Mouse (Mus musculus): ENCODE measurements around the gene Mrpl12. TPM values are rescaled to one million over a fixed set of nuclear protein-coding genes. Genes with fewer than 3 reads are reported as not detected.
A peak's percentile ranks its signal among the peaks of the same experiment; 100 is the strongest.

Mrpl12 gene
- polyA plus RNA-seq, 1 experiment from 2014 or later, result 104 TPM

- Histone ChIP-seq H3K9me3 (replicated peaks) (no peaks in the 10 kb centered on the region), H3K4me1 (peaks cover 8% of the 10 kb centered on the region), H3K9ac (no peak overlapping the region), H3K4me3 (no peak overlapping the region), H3K36me3 (no peaks in the 10 kb centered on the region), H3K4me2 (replicated peaks) (no peak overlapping the region), H3K27ac (no peak overlapping the region), H3K27me3 (peaks cover 8% of the 10 kb centered on the region; the same call in 1 of the 2 replicates)
- ATAC-seq (ENCODE audit: low FRiP score), result 0 out of 2 replicates have a peak, but pooled peaks have one; percentile 38
- WGBS, result 17% methylated on average over 17 of the region's 17 CpGs
Observed at GRCm38 (mm10) chr11:120515611-120516010, 31.2 kb downstream of the Mrpl12 start.

GRCm38 (mm10) chr11:120517147-120517546, 32.7 kb downstream of the Mrpl12 start:
- Histone ChIP-seq H3K9me3 (replicated peaks) (no peaks in the 10 kb centered on the region), H3K27me3 (0 out of 2 replicates have a peak, but pooled peaks cover 4% of the 10 kb centered on the region), H3K36me3 (no peaks in the 10 kb centered on the region), H3K4me3 (no peak overlapping the region), H3K27ac (no peak overlapping the region), H3K9ac (no peak overlapping the region), H3K4me1 (peaks cover 5% of the 10 kb centered on the region), H3K4me2 (replicated peaks) (no peak overlapping the region)
- WGBS, result 83% methylated on average over 4 of the region's 4 CpGs
- no peak for ATAC-seq (ENCODE audit: low FRiP score)

GRCm38 (mm10) chr11:120518027-120518426, 33.6 kb downstream of the Mrpl12 start:
- Histone ChIP-seq H3K27ac (no peak overlapping the region), H3K4me3 (no peak overlapping the region), H3K4me1 (peaks cover 5% of the 10 kb centered on the region), H3K36me3 (no peaks in the 10 kb centered on the region), H3K9me3 (replicated peaks) (no peaks in the 10 kb centered on the region), H3K9ac (no peak overlapping the region), H3K4me2 (replicated peaks) (no peak overlapping the region), H3K27me3 (0 out of 2 replicates have a peak, but pooled peaks cover 4% of the 10 kb centered on the region)
- 67% methylated on average over 6 of the region's 6 CpGs for WGBS
- no peak for ATAC-seq (ENCODE audit: low FRiP score)

GRCm38 (mm10) chr11:120518558-120518957, 34.1 kb downstream of the Mrpl12 start:
- H3K9ac ChIP-seq, result no peak overlapping the region
- H3K9me3 ChIP-seq (replicated peaks), result no peaks in the 10 kb centered on the region
- no peak for ATAC-seq (ENCODE audit: low FRiP score)
- H3K36me3 ChIP-seq, result no peaks in the 10 kb centered on the region
- no peak overlapping the region for H3K4me3 ChIP-seq
- peaks cover 3% of the 10 kb centered on the region; the same call in 1 of the 2 replicates for H3K4me1 ChIP-seq
- H3K27ac ChIP-seq, result no peak overlapping the region
- 80% methylated on average over 6 of the region's 6 CpGs for WGBS
- 0 out of 2 replicates have a peak, but pooled peaks cover 4% of the 10 kb centered on the region for H3K27me3 ChIP-seq
- no peak overlapping the region for H3K4me2 ChIP-seq (replicated peaks)

GRCm38 (mm10) chr11:120519738-120520137, 35.3 kb downstream of the Mrpl12 start:
- Histone ChIP-seq H3K4me3 (no peak overlapping the region), H3K9ac (no peak overlapping the region), H3K9me3 (replicated peaks) (no peaks in the 10 kb centered on the region), H3K4me2 (replicated peaks) (no peak overlapping the region), H3K36me3 (no peaks in the 10 kb centered on the region), H3K4me1 (peaks cover 3% of the 10 kb centered on the region; the same call in 1 of the 2 replicates), H3K27me3 (0 out of 2 replicates have a peak, but pooled peaks cover 4% of the 10 kb centered on the region), H3K27ac (no peak overlapping the region)
- WGBS, result 58% methylated on average over 9 of the region's 9 CpGs
- no peak for ATAC-seq (ENCODE audit: low FRiP score)

- Histone ChIP-seq H3K27me3 (0 out of 2 replicates have a peak, but pooled peaks cover 4% of the 10 kb centered on the region), H3K9ac (no peak overlapping the region), H3K9me3 (replicated peaks) (no peaks in the 10 kb centered on the region), H3K4me3 (no peak overlapping the region), H3K27ac (no peak overlapping the region), H3K4me2 (replicated peaks) (no peak overlapping the region), H3K4me1 (peaks cover 3% of the 10 kb centered on the region; the same call in 1 of the 2 replicates), H3K36me3 (no peaks in the 10 kb centered on the region)
- ATAC-seq (ENCODE audit: low FRiP score), result no peak
- 80% methylated on average over 9 of the region's 9 CpGs for WGBS
Observed at GRCm38 (mm10) chr11:120520498-120520897, 36.1 kb downstream of the Mrpl12 start.

- Histone ChIP-seq H3K4me3 (no peak overlapping the region), H3K36me3 (no peaks in the 10 kb centered on the region), H3K4me2 (replicated peaks) (no peak overlapping the region), H3K9me3 (replicated peaks) (no peaks in the 10 kb centered on the region), H3K9ac (no peak overlapping the region), H3K4me1 (peaks cover 3% of the 10 kb centered on the region; the same call in 1 of the 2 replicates), H3K27me3 (0 out of 2 replicates have a peak, but pooled peaks cover 4% of the 10 kb centered on the region), H3K27ac (no peak overlapping the region)
- ATAC-seq (ENCODE audit: low FRiP score), result no peak
- WGBS, result 84% methylated on average over 5 of the region's 5 CpGs
Observed at GRCm38 (mm10) chr11:120520967-120521540, 36.6 kb downstream of the Mrpl12 start.

- Histone ChIP-seq H3K27ac (no peak overlapping the region), H3K4me2 (replicated peaks) (no peak overlapping the region), H3K36me3 (no peaks in the 10 kb centered on the region), H3K4me3 (no peak overlapping the region), H3K4me1 (peaks cover 3% of the 10 kb centered on the region; the same call in 1 of the 2 replicates), H3K9me3 (replicated peaks) (no peaks in the 10 kb centered on the region), H3K27me3 (peaks cover 2% of the 10 kb centered on the region), H3K9ac (no peak overlapping the region)
- ATAC-seq (ENCODE audit: low FRiP score), result no peak
- 86% methylated on average over 8 of the region's 8 CpGs for WGBS
Observed at GRCm38 (mm10) chr11:120522581-120522980, 38.2 kb downstream of the Mrpl12 start.

- WGBS, result 72% methylated on average over 2 of the region's 2 CpGs
- no peaks in the 10 kb centered on the region for H3K9me3 ChIP-seq (replicated peaks)
- H3K27ac ChIP-seq, result no peak overlapping the region
- H3K4me3 ChIP-seq, result no peak overlapping the region
- H3K4me2 ChIP-seq (replicated peaks), result no peak overlapping the region
- peaks cover 7% of the 10 kb centered on the region for H3K4me1 ChIP-seq
- H3K27me3 ChIP-seq, result peaks cover 36% of the 10 kb centered on the region
- no peak overlapping the region for H3K9ac ChIP-seq
- ATAC-seq (ENCODE audit: low FRiP score), result no peak
- no peaks in the 10 kb centered on the region for H3K36me3 ChIP-seq
Observed at GRCm38 (mm10) chr11:120525959-120526358, 41.5 kb downstream of the Mrpl12 start.

GRCm38 (mm10) chr11:120527690-120528354, 43.4 kb downstream of the Mrpl12 start:
- 80% methylated on average over 9 of the region's 9 CpGs for WGBS
- Histone ChIP-seq H3K9ac (no peak overlapping the region), H3K4me3 (no peak overlapping the region), H3K4me2 (replicated peaks) (no peak overlapping the region), H3K27ac (no peak overlapping the region), H3K27me3 (peaks cover 55% of the 10 kb centered on the region), H3K9me3 (replicated peaks) (no peaks in the 10 kb centered on the region), H3K4me1 (peaks cover 9% of the 10 kb centered on the region), H3K36me3 (no peaks in the 10 kb centered on the region)
- ATAC-seq (ENCODE audit: low FRiP score), result no peak

- WGBS, result 43% methylated on average over 4 of the region's 4 CpGs
- Histone ChIP-seq H3K9ac (no peak overlapping the region), H3K27ac (no peak overlapping the region), H3K27me3 (peaks cover 62% of the 10 kb centered on the region), H3K36me3 (no peaks in the 10 kb centered on the region), H3K9me3 (replicated peaks) (no peaks in the 10 kb centered on the region), H3K4me3 (no peak overlapping the region), H3K4me1 (peaks cover 9% of the 10 kb centered on the region), H3K4me2 (replicated peaks) (no peak overlapping the region)
- ATAC-seq (ENCODE audit: low FRiP score), result no peak
Observed at GRCm38 (mm10) chr11:120528903-120529302, 44.5 kb downstream of the Mrpl12 start.

GRCm38 (mm10) chr11:120530085-120530964, 45.9 kb downstream of the Mrpl12 start, which contains the start of gene Gcgr:
TSS of gene Gcgr (plus strand) at chr11:120530699.
- H3K9ac ChIP-seq, result peak within 1 kb of the TSS; percentile 55
- peak within 1 kb of the TSS; percentile 62 for H3K4me2 ChIP-seq (replicated peaks)
- peaks cover 73% of the 10 kb centered on the region for H3K27me3 ChIP-seq
- peaks cover 9% of the 10 kb centered on the region for H3K4me1 ChIP-seq
- peak within 1 kb of the TSS; percentile 39 for H3K4me3 ChIP-seq
- no peak within 1 kb of the TSS for H3K27ac ChIP-seq
- WGBS, result 9% methylated on average over 49 of the region's 62 CpGs
- ATAC-seq (ENCODE audit: low FRiP score), result no peak
- no peaks in the 10 kb centered on the region for H3K9me3 ChIP-seq (replicated peaks)
- no peaks in the 10 kb centered on the region for H3K36me3 ChIP-seq

Data from hindbrain, embryonic 12.5 days (tissue).